Mouse (Mus musculus): ENCODE data around the gene Canx. TPM values are rescaled to one million over a fixed set of nuclear protein-coding genes. Genes with fewer than 3 reads are reported as not detected.

Gene Canx
- polyA plus RNA-seq, 1 experiment from 2014 or later, result 281 TPM

GRCm38 (mm10) chr11:50358950-50359861, 33.7 kb upstream of the Canx start:
- Histone ChIP-seq H3K4me1 (replicated peaks) (peaks cover 12% of the 10 kb centered on the region; the same call in 1 of the 2 replicates), H3K27ac (replicated peaks) (peak overlapping the region; percentile 79), H3K36me3 (no peaks in the 10 kb centered on the region), H3K27me3 (no peaks in the 10 kb centered on the region), H3K4me3 (peak overlapping the region; percentile 49), H3K9me3 (no peaks in the 10 kb centered on the region), H3K9ac (peak overlapping the region; percentile 74), H3K4me2 (peak overlapping the region; percentile 96)
- peak; percentile 84 for ATAC-seq (ENCODE audit: low FRiP score, low read depth)
- 2% methylated on average over 73 of the region's 74 CpGs for WGBS

GRCm38 (mm10) chr11:50355395-50355794, 29.9 kb upstream of the Canx start:
- no peak overlapping the region for H3K27ac ChIP-seq (replicated peaks)
- no peak for ATAC-seq (ENCODE audit: low FRiP score, low read depth)
- H3K9me3 ChIP-seq, result no peaks in the 10 kb centered on the region
- H3K4me1 ChIP-seq (replicated peaks), result peaks cover 12% of the 10 kb centered on the region; the same call in 1 of the 2 replicates
- H3K4me3 ChIP-seq, result no peak overlapping the region
- no peak overlapping the region for H3K9ac ChIP-seq
- WGBS, result 77% methylated on average over 1 of the region's 1 CpGs
- no peaks in the 10 kb centered on the region for H3K27me3 ChIP-seq
- H3K4me2 ChIP-seq, result no peak overlapping the region
- no peaks in the 10 kb centered on the region for H3K36me3 ChIP-seq

- no peak overlapping the region for H3K9ac ChIP-seq
- H3K27me3 ChIP-seq, result no peaks in the 10 kb centered on the region
- H3K4me2 ChIP-seq, result no peak overlapping the region
- no peak overlapping the region for H3K27ac ChIP-seq (replicated peaks)
- peaks cover 12% of the 10 kb centered on the region; the same call in 1 of the 2 replicates for H3K4me1 ChIP-seq (replicated peaks)
- H3K4me3 ChIP-seq, result no peak overlapping the region
- H3K36me3 ChIP-seq, result no peaks in the 10 kb centered on the region
- WGBS, result 60% methylated on average over 3 of the region's 3 CpGs
- H3K9me3 ChIP-seq, result no peaks in the 10 kb centered on the region
- no peak for ATAC-seq (ENCODE audit: low FRiP score, low read depth)
Measured at GRCm38 (mm10) chr11:50354851-50355250, 29.4 kb upstream of the Canx start.

- Histone ChIP-seq H3K4me3 (no peak within 1 kb of the TSS), H3K4me2 (no peak within 1 kb of the TSS)
Measured at GRCm38 (mm10) chr11:50354162-50354561, 28.7 kb upstream of the Canx start, which contains the start of gene Cby3. Cby3 (plus strand) TSS chr11:50354462.

GRCm38 (mm10) chr11:50352177-50352576, 26.7 kb upstream of the Canx start:
- Histone ChIP-seq H3K36me3 (no peaks in the 10 kb centered on the region), H3K9me3 (no peaks in the 10 kb centered on the region), H3K27ac (replicated peaks) (no peak overlapping the region), H3K27me3 (no peaks in the 10 kb centered on the region), H3K4me2 (no peak overlapping the region), H3K4me3 (no peak overlapping the region), H3K4me1 (replicated peaks) (no peaks in the 10 kb centered on the region), H3K9ac (no peak overlapping the region)
- no peak for ATAC-seq (ENCODE audit: low FRiP score, low read depth)
- 92% methylated on average over 2 of the region's 2 CpGs for WGBS

More at GRCm38 (mm10) chr11:50354162-50354561, 28.7 kb upstream of the Canx start, which contains the start of gene Cby3:
- Histone ChIP-seq H3K27me3 (no peaks in the 10 kb centered on the region), H3K4me1 (replicated peaks) (peaks cover 9% of the 10 kb centered on the region; the same call in 1 of the 2 replicates), H3K9me3 (no peaks in the 10 kb centered on the region), H3K36me3 (no peaks in the 10 kb centered on the region), H3K27ac (replicated peaks) (no peak within 1 kb of the TSS), H3K9ac (no peak within 1 kb of the TSS)
- no peak for ATAC-seq (ENCODE audit: low FRiP score, low read depth)

GRCm38 (mm10) chr11:50346256-50347032, 21.0 kb upstream of the Canx start:
- Histone ChIP-seq H3K4me2 (no peak overlapping the region), H3K27me3 (no peaks in the 10 kb centered on the region), H3K9me3 (no peaks in the 10 kb centered on the region), H3K9ac (no peak overlapping the region), H3K4me1 (replicated peaks) (no peaks in the 10 kb centered on the region), H3K4me3 (no peak overlapping the region), H3K27ac (replicated peaks) (no peak overlapping the region), H3K36me3 (no peaks in the 10 kb centered on the region)
- WGBS, result 92% methylated on average over 9 of the region's 9 CpGs
- no peak for ATAC-seq (ENCODE audit: low FRiP score, low read depth)

- no peak overlapping the region for H3K4me2 ChIP-seq
- no peak overlapping the region for H3K4me3 ChIP-seq
- H3K36me3 ChIP-seq, result no peaks in the 10 kb centered on the region
- ATAC-seq (ENCODE audit: low FRiP score, low read depth), result no peak
- 77% methylated on average over 4 of the region's 4 CpGs for WGBS
- H3K27me3 ChIP-seq, result no peaks in the 10 kb centered on the region
- no peak overlapping the region for H3K27ac ChIP-seq (replicated peaks)
- H3K4me1 ChIP-seq (replicated peaks), result no peaks in the 10 kb centered on the region
- no peak overlapping the region for H3K9ac ChIP-seq
- no peaks in the 10 kb centered on the region for H3K9me3 ChIP-seq
Measured at GRCm38 (mm10) chr11:50345486-50345885, 20.0 kb upstream of the Canx start.

- WGBS, result 70% methylated on average over 4 of the region's 4 CpGs
- Histone ChIP-seq H3K4me1 (replicated peaks) (no peaks in the 10 kb centered on the region), H3K9me3 (no peaks in the 10 kb centered on the region), H3K27me3 (no peaks in the 10 kb centered on the region), H3K36me3 (no peaks in the 10 kb centered on the region), H3K9ac (no peak overlapping the region), H3K4me2 (no peak overlapping the region), H3K4me3 (no peak overlapping the region), H3K27ac (replicated peaks) (no peak overlapping the region)
- ATAC-seq (ENCODE audit: low FRiP score, low read depth), result no peak
Measured at GRCm38 (mm10) chr11:50336891-50337290, 11.4 kb upstream of the Canx start.

GRCm38 (mm10) chr11:50336126-50336525, 10.7 kb upstream of the Canx start:
- Histone ChIP-seq H3K4me1 (replicated peaks) (no peaks in the 10 kb centered on the region), H3K4me2 (no peak overlapping the region), H3K9ac (no peak overlapping the region), H3K4me3 (no peak overlapping the region), H3K9me3 (no peaks in the 10 kb centered on the region), H3K36me3 (no peaks in the 10 kb centered on the region), H3K27me3 (no peaks in the 10 kb centered on the region), H3K27ac (replicated peaks) (no peak overlapping the region)
- 55% methylated on average over 1 of the region's 1 CpGs for WGBS
- ATAC-seq (ENCODE audit: low FRiP score, low read depth), result no peak

- no peaks in the 10 kb centered on the region for H3K36me3 ChIP-seq
- H3K27ac ChIP-seq (replicated peaks), result no peak overlapping the region
- no peaks in the 10 kb centered on the region for H3K9me3 ChIP-seq
- ATAC-seq (ENCODE audit: low FRiP score, low read depth), result no peak
- H3K4me1 ChIP-seq (replicated peaks), result no peaks in the 10 kb centered on the region
- no peaks in the 10 kb centered on the region for H3K27me3 ChIP-seq
- WGBS, result 84% methylated on average over 3 of the region's 3 CpGs
- H3K9ac ChIP-seq, result no peak overlapping the region
- H3K4me3 ChIP-seq, result no peak overlapping the region
- no peak overlapping the region for H3K4me2 ChIP-seq
Measured at GRCm38 (mm10) chr11:50333181-50333580, 7.7 kb upstream of the Canx start.

GRCm38 (mm10) chr11:50329378-50329777, 3.9 kb upstream of the Canx start:
- no peak overlapping the region for H3K9ac ChIP-seq
- peaks cover 12% of the 10 kb centered on the region for H3K4me1 ChIP-seq (replicated peaks)
- H3K4me3 ChIP-seq, result no peak overlapping the region
- ATAC-seq (ENCODE audit: low FRiP score, low read depth), result no peak
- H3K9me3 ChIP-seq, result no peaks in the 10 kb centered on the region
- H3K36me3 ChIP-seq, result no peaks in the 10 kb centered on the region
- 93% methylated on average over 1 of the region's 1 CpGs for WGBS
- no peaks in the 10 kb centered on the region for H3K27me3 ChIP-seq
- H3K27ac ChIP-seq (replicated peaks), result no peak overlapping the region
- no peak overlapping the region for H3K4me2 ChIP-seq

- Histone ChIP-seq H3K27me3 (no peaks in the 10 kb centered on the region), H3K27ac (replicated peaks) (no peak overlapping the region), H3K4me2 (no peak overlapping the region), H3K9ac (no peak overlapping the region), H3K36me3 (no peaks in the 10 kb centered on the region), H3K4me1 (replicated peaks) (peaks cover 24% of the 10 kb centered on the region), H3K9me3 (no peaks in the 10 kb centered on the region), H3K4me3 (no peak overlapping the region)
- no peak for ATAC-seq (ENCODE audit: low FRiP score, low read depth)
- 88% methylated on average over 3 of the region's 3 CpGs for WGBS
Measured at GRCm38 (mm10) chr11:50328075-50328625, 2.7 kb upstream of the Canx start.

All from hindbrain, embryonic 15.5 days (tissue).